Mouse (Mus musculus) stomach, embryonic 14.5 days (tissue): ENCODE results near the gene Bag6. TPM values are rescaled to one million over a fixed set of nuclear protein-coding genes. Genes with fewer than 3 reads are reported as not detected.

Experiments
- ATAC-seq: fragments of 200-750 bp; cut with Nextera tagmentation; 2 replicates; pipeline ENCODE4 v1.8.0; 2017; ENCODE audit warnings: low read depth, moderate TSS enrichment; ENCODE audit not compliant: insufficient number of reproducible peaks, insufficient read depth, low FRiP score
- H3K27ac ChIP-seq: fragments of 300-500 bp; sonication (generic); 2 replicates; pipeline ENCODE4 v1.5.1; 2014; ENCODE audit warnings: mild to moderate bottlenecking, low read length, moderate library complexity, mixed read lengths
- H3K27me3 ChIP-seq: fragments of 300-500 bp; sonication (generic); 2 replicates; pipeline ENCODE4 v1.6.1; 2014; ENCODE audit warnings: low read length, control low read depth, mixed read lengths; ENCODE audit not compliant: control insufficient read depth, insufficient read depth
- H3K36me3 ChIP-seq: fragments of 300-500 bp; sonication (generic); 2 replicates; pipeline ENCODE4 v1.6.1; 2014; ENCODE audit warnings: mild to moderate bottlenecking, control low read depth, low read length, moderate library complexity, mixed read lengths; ENCODE audit not compliant: control insufficient read depth, insufficient read depth
- H3K4me1 ChIP-seq: fragments of 300-500 bp; sonication (generic); 2 replicates; pipeline ENCODE4 v1.6.1; 2014; ENCODE audit warnings: low read length, control low read depth, mixed read lengths; ENCODE audit not compliant: control insufficient read depth, insufficient read depth
- H3K4me2 ChIP-seq: fragments of 300-500 bp; sonication (generic); replicated peaks from 2 replicates; pipeline ENCODE4 v1.6.1; 2014; ENCODE audit warnings: low read depth, low read length, control low read depth
- H3K4me3 ChIP-seq: fragments of 300-500 bp; sonication (generic); 2 replicates; pipeline ENCODE4 v1.5.1; 2014; ENCODE audit warnings: low read depth, low read length, control low read depth
- H3K9ac ChIP-seq: fragments of 300-500 bp; sonication (generic); replicated peaks from 2 replicates; pipeline ENCODE4 v1.6.1; 2014; ENCODE audit warnings: low read depth, mild to moderate bottlenecking, control low read depth, low read length, moderate library complexity, mixed read lengths
- H3K9me3 ChIP-seq: fragments of 300-500 bp; sonication (generic); 2 replicates; pipeline ENCODE4 v1.6.1; 2016; ENCODE audit warnings: low read depth, low read length, control low read depth; ENCODE audit not compliant: control insufficient read depth
- WGBS: fragments of 180-500 bp; shearing (Covaris S2); extraction: QIAGEN DNeasy Blood & Tissue Kit; methylation state at CpG from one replicate; pipeline ENCODE4 v1.1.7; 2014; 5-methylcytosine and 5-hydroxymethylcytosine counted together
- polyA plus RNA-seq: library from polyadenylated mRNA; unstranded; fragments of >200 nt; fragmentation: Nextera tagmentation; extraction: Ambion mirVana; gene quantifications from 2 replicates; pipeline ENCODE4 v1.2.1, GENCODE M21; 2014

Gene Bag6
- polyA plus RNA-seq, 1 experiment from 2014 or later, result 86.5 TPM

DNA sequence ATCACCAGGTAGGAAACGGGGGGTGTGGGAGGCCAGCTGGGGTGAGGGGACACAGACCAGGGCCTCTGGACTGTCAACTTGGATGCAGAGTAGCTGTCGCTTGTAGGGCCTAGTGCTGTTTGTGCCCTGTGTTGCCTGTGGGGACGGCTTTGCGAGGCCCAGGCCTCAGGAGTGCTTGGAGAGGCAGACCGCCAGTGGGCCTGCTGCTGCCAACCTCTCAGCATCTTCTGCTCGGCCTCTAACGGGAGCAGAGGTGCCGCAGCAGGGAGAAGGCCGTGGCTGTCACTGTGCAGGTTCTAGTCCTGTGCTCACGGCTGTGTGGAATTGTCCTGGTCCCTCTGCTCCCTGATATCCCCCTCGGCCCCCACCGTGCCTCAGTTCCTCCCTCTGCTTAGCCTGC is 38.4 kb upstream of the Bag6 start:
- no peak overlapping the region for H3K27ac ChIP-seq
- no peak for ATAC-seq
- H3K27me3 ChIP-seq, result no peaks in the 10 kb centered on the region
- H3K9ac ChIP-seq, result no peak overlapping the region
- H3K36me3 ChIP-seq, result peaks cover 75% of the 10 kb centered on the region
- H3K4me3 ChIP-seq, result no peak overlapping the region
- no peak overlapping the region for H3K4me2 ChIP-seq
- WGBS, result 85% methylated on average over 12 of the region's 12 CpGs
- H3K9me3 ChIP-seq, result no peaks in the 10 kb centered on the region
- no peaks in the 10 kb centered on the region for H3K4me1 ChIP-seq

DNA sequence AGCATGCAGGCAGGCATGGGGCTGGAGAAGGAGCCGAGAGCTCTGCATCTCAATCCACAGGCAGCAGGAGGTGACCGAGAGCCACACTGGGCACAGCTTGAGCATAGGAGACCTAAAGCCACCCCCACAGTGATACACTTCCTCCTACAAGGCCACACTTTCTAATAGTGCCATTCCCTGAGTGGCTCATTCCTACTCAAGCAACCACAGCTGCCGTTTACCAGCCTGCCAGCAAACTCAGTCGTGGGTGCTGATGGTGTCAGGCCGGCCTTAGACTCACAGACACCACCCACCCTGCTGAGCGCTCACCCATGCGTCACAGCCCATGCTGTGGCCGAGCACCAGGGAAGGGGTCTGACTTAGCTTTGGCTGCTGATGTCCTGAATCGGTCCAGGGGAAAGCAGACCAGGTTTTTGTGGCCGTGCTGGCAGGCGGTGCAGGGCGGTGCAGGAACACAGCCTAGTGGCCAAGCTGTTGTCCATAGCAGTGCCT is 37.8 kb upstream of the Bag6 start:
- H3K36me3 ChIP-seq, result peaks cover 78% of the 10 kb centered on the region
- ATAC-seq, result no peak
- no peaks in the 10 kb centered on the region for H3K27me3 ChIP-seq
- H3K27ac ChIP-seq, result no peak overlapping the region
- WGBS, result 89% methylated on average over 11 of the region's 12 CpGs
- no peaks in the 10 kb centered on the region for H3K9me3 ChIP-seq
- H3K4me2 ChIP-seq, result no peak overlapping the region
- H3K9ac ChIP-seq, result no peak overlapping the region
- H3K4me3 ChIP-seq, result no peak overlapping the region
- no peaks in the 10 kb centered on the region for H3K4me1 ChIP-seq

DNA sequence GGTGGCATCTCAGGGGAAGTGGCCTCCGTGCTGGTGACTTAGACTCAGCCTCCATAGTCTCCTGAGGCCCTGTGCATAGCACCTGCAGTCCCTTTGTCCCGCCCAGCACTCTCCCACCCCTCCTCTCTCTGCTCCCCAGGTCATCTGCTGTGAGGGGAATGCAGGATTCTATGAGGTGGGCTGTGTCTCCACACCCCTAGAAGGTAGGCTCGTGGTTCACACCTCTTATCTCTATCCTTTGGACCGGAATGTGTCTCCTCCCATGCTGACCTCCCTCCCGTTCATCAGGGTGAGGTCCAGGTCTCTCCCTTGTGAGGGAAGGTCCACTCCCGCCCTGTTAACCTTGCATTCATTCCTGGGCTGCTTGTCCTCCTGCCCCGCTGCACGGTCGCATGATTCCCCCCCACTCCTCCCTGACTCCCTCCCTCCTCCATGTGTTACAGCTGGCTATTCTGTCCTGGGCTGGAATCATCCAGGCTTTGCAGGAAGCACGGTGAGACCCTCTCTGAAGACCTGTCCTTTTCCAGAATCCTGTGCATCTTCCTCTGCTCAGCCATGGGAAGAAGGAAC is 34.7 kb upstream of the Bag6 start:
- H3K9me3 ChIP-seq, result no peaks in the 10 kb centered on the region
- peaks cover 64% of the 10 kb centered on the region for H3K36me3 ChIP-seq
- H3K9ac ChIP-seq, result no peak overlapping the region
- H3K4me1 ChIP-seq, result no peaks in the 10 kb centered on the region
- no peak overlapping the region for H3K4me3 ChIP-seq
- H3K27ac ChIP-seq, result no peak overlapping the region
- 54% methylated on average over 10 of the region's 10 CpGs for WGBS
- no peaks in the 10 kb centered on the region for H3K27me3 ChIP-seq
- no peak overlapping the region for H3K4me2 ChIP-seq
- ATAC-seq, result no peak

DNA sequence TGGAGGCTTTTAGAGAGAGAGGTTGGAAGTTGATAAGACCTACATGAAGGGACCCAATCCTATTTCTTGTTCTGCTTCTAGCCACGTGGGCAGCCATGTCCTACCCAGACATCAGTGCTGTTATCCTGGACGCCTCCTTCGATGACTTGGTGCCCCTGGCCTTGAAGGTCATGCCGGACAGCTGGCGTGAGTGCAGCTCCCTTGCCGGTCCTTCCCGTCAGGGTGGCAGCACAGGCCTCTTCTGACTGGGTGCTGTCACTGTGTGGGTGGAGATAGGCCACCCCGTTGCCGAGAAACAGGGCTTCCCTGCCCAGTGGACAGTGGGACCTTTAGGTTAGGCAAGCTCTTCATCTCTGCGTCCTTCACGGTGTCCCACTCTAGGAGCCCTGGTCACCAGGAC is 33.8 kb upstream of the Bag6 start:
- H3K9ac ChIP-seq, result no peak overlapping the region
- no peak overlapping the region for H3K27ac ChIP-seq
- 85% methylated on average over 11 of the region's 11 CpGs for WGBS
- H3K9me3 ChIP-seq, result no peaks in the 10 kb centered on the region
- no peak overlapping the region for H3K4me3 ChIP-seq
- 0 out of 2 replicates have a peak, but pooled peaks cover 2% of the 10 kb centered on the region for H3K4me1 ChIP-seq
- H3K4me2 ChIP-seq, result no peak overlapping the region
- no peak for ATAC-seq
- H3K36me3 ChIP-seq, result peaks cover 62% of the 10 kb centered on the region
- H3K27me3 ChIP-seq, result no peaks in the 10 kb centered on the region

DNA sequence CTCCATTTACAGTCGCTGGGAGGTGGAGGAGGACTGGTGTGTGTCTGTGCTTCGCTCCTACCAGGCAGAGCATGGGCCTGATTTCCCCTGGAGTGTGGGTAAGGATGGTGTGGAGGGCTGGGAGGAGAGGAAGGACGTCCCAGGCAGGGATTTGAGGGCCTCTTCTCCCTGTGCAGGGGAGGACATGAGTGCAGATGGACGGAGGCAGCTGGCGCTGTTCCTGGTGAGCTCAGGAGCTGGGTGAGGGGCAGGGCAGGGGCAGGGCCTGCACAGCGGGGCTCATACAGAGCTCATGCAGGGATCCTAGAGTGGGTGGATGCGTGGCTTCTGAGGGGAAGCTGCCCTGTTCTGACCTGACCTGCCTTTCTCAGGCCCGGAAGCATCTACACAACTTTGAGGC is 32.7 kb upstream of the Bag6 start:
- no peaks in the 10 kb centered on the region for H3K9me3 ChIP-seq
- H3K9ac ChIP-seq, result no peak overlapping the region
- H3K27ac ChIP-seq, result no peak overlapping the region
- no peak for ATAC-seq
- H3K27me3 ChIP-seq, result no peaks in the 10 kb centered on the region
- H3K4me3 ChIP-seq, result no peak overlapping the region
- no peak overlapping the region for H3K4me2 ChIP-seq
- H3K36me3 ChIP-seq, result peaks cover 52% of the 10 kb centered on the region
- 72% methylated on average over 8 of the region's 8 CpGs for WGBS
- H3K4me1 ChIP-seq, result 0 out of 2 replicates have a peak, but pooled peaks cover 3% of the 10 kb centered on the region

DNA sequence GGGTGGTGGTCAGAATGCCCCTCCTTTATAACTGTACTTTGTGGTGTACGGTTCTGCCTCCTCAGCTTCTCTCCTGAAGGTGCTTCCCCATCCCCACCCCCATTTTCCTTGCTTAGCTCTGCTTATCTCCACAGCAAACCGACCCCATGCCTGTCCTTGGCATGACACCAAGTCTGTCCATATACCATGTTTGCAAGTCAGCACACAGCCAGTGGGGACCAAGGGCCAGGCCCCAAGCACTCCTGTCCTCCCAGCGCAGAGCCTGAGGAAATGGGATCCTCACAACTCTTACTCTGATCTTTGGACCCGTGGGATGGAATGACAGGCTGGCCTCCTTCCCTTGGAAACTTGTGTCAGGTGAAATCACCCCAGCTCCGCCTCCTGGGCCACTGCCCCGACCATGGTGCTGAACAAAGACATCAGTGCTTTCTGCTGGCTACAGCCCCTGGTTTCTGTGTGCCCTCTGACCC is 31.7 kb upstream of the Bag6 start:
- Histone ChIP-seq H3K4me1 (0 out of 2 replicates have a peak, but pooled peaks cover 3% of the 10 kb centered on the region), H3K9me3 (no peaks in the 10 kb centered on the region), H3K36me3 (peaks cover 43% of the 10 kb centered on the region), H3K4me2 (no peak overlapping the region), H3K27ac (no peak overlapping the region), H3K9ac (no peak overlapping the region), H3K4me3 (no peak overlapping the region), H3K27me3 (no peaks in the 10 kb centered on the region)
- no peak for ATAC-seq
- 67% methylated on average over 6 of the region's 6 CpGs for WGBS

DNA sequence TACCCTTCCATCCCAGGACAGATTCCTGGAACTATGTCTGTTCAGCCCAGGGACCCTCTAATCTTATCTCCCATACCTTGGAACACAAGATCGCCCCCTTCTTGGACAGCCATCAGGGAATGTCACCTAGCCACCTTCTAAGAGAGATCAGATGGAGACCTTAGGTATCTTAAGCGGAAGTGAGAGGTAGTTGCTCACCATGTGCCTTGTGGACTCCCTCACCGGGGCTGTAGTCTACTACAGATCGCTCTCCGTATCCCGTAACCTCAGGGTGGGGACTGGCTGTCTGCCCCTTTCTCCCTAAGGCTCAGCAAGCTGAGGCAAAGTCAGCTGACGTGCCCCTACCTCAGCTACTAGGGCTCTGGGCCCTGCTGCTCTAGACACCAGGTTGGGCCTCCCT is 30.9 kb upstream of the Bag6 start:
- Histone ChIP-seq H3K4me1 (0 out of 2 replicates have a peak, but pooled peaks cover 3% of the 10 kb centered on the region), H3K36me3 (peaks cover 36% of the 10 kb centered on the region), H3K4me3 (no peak overlapping the region), H3K4me2 (no peak overlapping the region), H3K27ac (no peak overlapping the region), H3K9ac (no peak overlapping the region), H3K27me3 (no peaks in the 10 kb centered on the region), H3K9me3 (no peaks in the 10 kb centered on the region)
- WGBS, result 90% methylated on average over 7 of the region's 7 CpGs
- no peak for ATAC-seq

DNA sequence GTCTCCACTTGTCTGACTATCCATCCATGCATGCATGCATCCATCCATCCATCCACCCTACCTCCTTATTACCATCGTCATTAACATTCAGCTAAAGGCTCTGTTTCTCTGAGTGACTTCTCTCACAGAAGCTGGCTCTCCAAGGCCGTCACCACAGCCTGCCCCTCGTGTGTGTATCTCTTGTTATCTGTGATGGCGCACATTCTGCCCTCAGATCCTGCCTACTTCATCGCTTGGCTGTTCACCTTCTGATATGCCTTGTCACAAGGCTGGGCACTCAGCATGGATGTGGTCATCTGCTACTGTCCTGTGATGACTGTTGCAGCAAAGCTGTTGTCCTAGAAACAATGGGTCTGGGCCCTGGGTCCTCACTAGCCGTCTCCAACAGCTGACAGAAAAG is 30.2 kb upstream of the Bag6 start:
- Histone ChIP-seq H3K4me3 (no peak overlapping the region), H3K4me2 (no peak overlapping the region), H3K9me3 (no peaks in the 10 kb centered on the region), H3K27me3 (no peaks in the 10 kb centered on the region), H3K9ac (no peak overlapping the region), H3K36me3 (peaks cover 33% of the 10 kb centered on the region), H3K4me1 (0 out of 2 replicates have a peak, but pooled peaks cover 3% of the 10 kb centered on the region), H3K27ac (no peak overlapping the region)
- WGBS, result 79% methylated on average over 6 of the region's 6 CpGs
- ATAC-seq, result no peak
